11 mouse cellular contexts compared by ENCODE assay signal in genomic region chr19:4059069-4059740, GRCm38 (mm10). TPM values are rescaled to one million over a fixed set of nuclear protein-coding genes. Genes with fewer than 3 reads are reported as not detected.
DNase-seq lines count a peak whose midpoint lies in the region; ATAC-seq and TF ChIP-seq lines count a peak whose summit lies in the region.
"Had no signal": no experiment of that assay in that cellular context is flagged by ENCODE, and none has a peak within 500 bp of the region (broad histone marks: within the 10 kb centered on the region; RNA-seq: fewer than 3 reads in every experiment).

Gene Gstp3 (minus strand): TSS chr19:4059569.

- no peak within 1 kb of the TSS for H3K9ac ChIP-seq in kidney, embryonic 16.5 days (replicated peaks; ENCODE audit: low read length)
- H3K9ac ChIP-seq in lung, postnatal 0 days (replicated peaks; ENCODE audit: low read depth) = no peak within 1 kb of the TSS
- H3K9ac ChIP-seq in forebrain, postnatal 0 days = no peak within 1 kb of the TSS

- no peak within 1 kb of the TSS for H3K27ac ChIP-seq in kidney, embryonic 16.5 days (ENCODE audit: low read length)
- H3K27ac ChIP-seq in lung, postnatal 0 days (ENCODE audit: low read length) = 0 out of 2 replicates have a peak within 1 kb of the TSS, but pooled peaks have one; percentile 9
- H3K27ac ChIP-seq in forebrain, postnatal 0 days (ENCODE audit: low read depth, low read length) = no peak within 1 kb of the TSS
- H3K27ac ChIP-seq: hindbrain, postnatal 0 days had no signal

- no peak for DNase-seq in kidney, adult 9 months
- DNase-seq in fat pad, adult 2 months (ENCODE audit: extremely low read depth, low read depth, low spot score) = peak; percentile 69
- DNase-seq in lung, postnatal 0 days (ENCODE audit: low spot score) = peak; percentile 88
- DNase-seq in thymus, postnatal 25 days = peak; percentile 54
- no peak for DNase-seq in forebrain, postnatal 0 days
- DNase-seq in left cerebral cortex, adult 8-10 months (ENCODE audit: low spot score in 2 of 2) = no peak
- no peak for DNase-seq in heart, adult 9 months (ENCODE audit: low spot score in 2 of 2)

- H3K36me3 ChIP-seq in kidney, embryonic 16.5 days (ENCODE audit: insufficient read depth, low read length) = no peaks in the 10 kb centered on the region
- H3K36me3 ChIP-seq in lung, postnatal 0 days (ENCODE audit: insufficient read depth, low read length) = no peaks in the 10 kb centered on the region
- no peaks in the 10 kb centered on the region for H3K36me3 ChIP-seq in forebrain, postnatal 0 days (ENCODE audit: insufficient read depth)

- 79% methylated on average over 15 of the region's 15 CpGs for WGBS in kidney, embryonic 16.5 days
- WGBS in lung, postnatal 0 days = 62% methylated on average over 15 of the region's 15 CpGs
- WGBS in forebrain, postnatal 0 days = 81% methylated on average over 15 of the region's 15 CpGs

- no peaks in the 10 kb centered on the region for H3K27me3 ChIP-seq in kidney, embryonic 16.5 days (ENCODE audit: insufficient read depth, low read length)
- H3K27me3 ChIP-seq in lung, postnatal 0 days (replicated peaks; ENCODE audit: insufficient read depth, low read length) = no peaks in the 10 kb centered on the region
- no peaks in the 10 kb centered on the region for H3K27me3 ChIP-seq in forebrain, postnatal 0 days (ENCODE audit: insufficient read depth, low read length)

- peak; percentile 63; the same call in 1 of the 2 replicates for ATAC-seq in kidney, embryonic 16.5 days (ENCODE audit: low FRiP score, low TSS enrichment)
- peak; percentile 87 for ATAC-seq in lung, postnatal 0 days
- no peak for ATAC-seq in forebrain, postnatal 0 days
- ATAC-seq: hindbrain, postnatal 0 days had no signal

- no peak within 1 kb of the TSS for H3K4me2 ChIP-seq in kidney, embryonic 16.5 days (replicated peaks; ENCODE audit: low read depth, low read length)
- H3K4me2 ChIP-seq in lung, postnatal 0 days (replicated peaks; ENCODE audit: low read depth, low read length) = no peak within 1 kb of the TSS
- no peak within 1 kb of the TSS for H3K4me2 ChIP-seq in forebrain, postnatal 0 days (ENCODE audit: low read depth)

- H3K4me1 ChIP-seq in kidney, embryonic 16.5 days (ENCODE audit: insufficient read depth, low read length) = no peaks in the 10 kb centered on the region
- H3K4me1 ChIP-seq in lung, postnatal 0 days (ENCODE audit: insufficient read depth, low read depth, low read length) = no peaks in the 10 kb centered on the region
- H3K4me1 ChIP-seq in forebrain, postnatal 0 days (ENCODE audit: insufficient read depth) = no peaks in the 10 kb centered on the region

- H3K9me3 ChIP-seq in kidney, embryonic 16.5 days (ENCODE audit: low read length) = no peaks in the 10 kb centered on the region
- no peaks in the 10 kb centered on the region for H3K9me3 ChIP-seq in lung, postnatal 0 days (ENCODE audit: low read length)
- H3K9me3 ChIP-seq in forebrain, postnatal 0 days (ENCODE audit: low read length) = no peaks in the 10 kb centered on the region

- TF ChIP-seq CTCF in lung, postnatal 0 days (IDR thresholded peaks at IDR 0.05) = no peak
- no peak for TF ChIP-seq CTCF in forebrain, postnatal 0 days (IDR thresholded peaks at IDR 0.05; ENCODE audit: low read depth)

- TF ChIP-seq EP300 in lung, postnatal 0 days (IDR thresholded peaks at IDR 0.05) = peak; percentile 61

- no peak within 1 kb of the TSS for H3K4me3 ChIP-seq in kidney, embryonic 16.5 days (ENCODE audit: low read length)
- H3K4me3 ChIP-seq in lung, postnatal 0 days (ENCODE audit: low read depth, low read length) = no peak within 1 kb of the TSS
- no peak within 1 kb of the TSS for H3K4me3 ChIP-seq in forebrain, postnatal 0 days (ENCODE audit: low read depth, low read length)

RNA-seq across cellular contexts. Expression of gene Gstp3, which starts in this region (rescaled TPM):
- 0.36 and 0.49 TPM in 2 replicates for polyA plus RNA-seq in kidney, embryonic 16.5 days (2015; fragmentation: Nextera tagmentation; extraction: Ambion mirVana)
- 6.5 and 6.9 TPM in 2 replicates for polyA plus RNA-seq in lung, postnatal 0 days (2015; fragmentation: Nextera tagmentation; extraction: Ambion mirVana)
- total RNA-seq in forebrain, postnatal 0 days (2014; rRNA removed) = not detected in 2 replicates
- polyA plus RNA-seq in forebrain, postnatal 0 days (2015; fragmentation: Nextera tagmentation; extraction: Ambion mirVana) = not detected in 2 replicates
- total RNA-seq in left cerebral cortex, adult 8-10 months (2022) = not detected
- total RNA-seq: hindbrain, postnatal 0 days had no signal
- polyA plus RNA-seq: embryonic facial prominence, embryonic 11.5 days; hindbrain, postnatal 0 days; testis, adult 2 months had no signal

Comparison
In these comparisons a context has a peak if more than half of its experiments do, and no peak if none do; other contexts are left out.
1. Peak in ATAC-seq in kidney, embryonic 16.5 days; RNA of the gene not detected or under 1 TPM.
2. DNase-seq: peak in fat pad, adult 2 months (single experiment), lung, postnatal 0 days (single experiment) and thymus, postnatal 25 days (single experiment); none in kidney, adult 9 months (single experiment), forebrain, postnatal 0 days (single experiment), left cerebral cortex, adult 8-10 months (0 of 2) and heart, adult 9 months (0 of 2).